Mouse (Mus musculus) layer of hippocampus, postnatal 36 days (tissue): ENCODE results near the gene Scel. TPM values are rescaled to one million over a fixed set of nuclear protein-coding genes. Genes with fewer than 3 reads are reported as not detected.
A peak's percentile ranks its signal among the peaks of the same experiment; 100 is the strongest.

Experiments
- DNase-seq, 2 experiments: peaks; one replicate each; pipeline ENCODE4 v3.0.0; 2022
- total RNA-seq, 2 experiments: library from RNA; stranded (reverse); gene quantifications; 2 replicates each; pipeline ENCODE4 v1.2.3; 2021

The Scel gene
- total RNA-seq, 2 experiments from 2014 or later = 0.50 to 0.71 TPM

DNA sequence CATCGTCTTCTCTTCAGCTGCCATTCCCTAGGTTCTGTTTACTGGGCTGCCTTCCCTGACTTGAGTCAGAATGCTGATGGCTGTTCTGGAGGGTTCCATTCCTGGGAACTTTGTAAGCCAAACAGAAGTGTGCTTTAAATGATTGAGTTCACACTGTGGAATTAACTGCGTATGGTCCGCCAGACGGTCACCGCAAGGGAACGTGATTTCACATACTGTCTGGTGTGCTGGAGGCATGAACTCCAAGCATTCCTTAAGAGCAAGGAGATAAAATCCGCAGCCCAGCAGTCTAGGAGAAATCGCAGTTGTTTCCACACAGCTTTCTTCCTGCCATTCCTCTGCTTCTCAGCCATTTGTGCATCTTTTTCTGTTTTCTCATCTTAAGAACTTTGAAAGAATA lies 2.3 kb downstream of the Scel start:
- DNase-seq = no peak

GRCm38 (mm10) chr14:103526286-103526685 lies 13.1 kb downstream of the Scel start:
- no peak for DNase-seq

GRCm38 (mm10) chr14:103529733-103530367 lies 16.7 kb downstream of the Scel start:
- no peak for DNase-seq

DNA sequence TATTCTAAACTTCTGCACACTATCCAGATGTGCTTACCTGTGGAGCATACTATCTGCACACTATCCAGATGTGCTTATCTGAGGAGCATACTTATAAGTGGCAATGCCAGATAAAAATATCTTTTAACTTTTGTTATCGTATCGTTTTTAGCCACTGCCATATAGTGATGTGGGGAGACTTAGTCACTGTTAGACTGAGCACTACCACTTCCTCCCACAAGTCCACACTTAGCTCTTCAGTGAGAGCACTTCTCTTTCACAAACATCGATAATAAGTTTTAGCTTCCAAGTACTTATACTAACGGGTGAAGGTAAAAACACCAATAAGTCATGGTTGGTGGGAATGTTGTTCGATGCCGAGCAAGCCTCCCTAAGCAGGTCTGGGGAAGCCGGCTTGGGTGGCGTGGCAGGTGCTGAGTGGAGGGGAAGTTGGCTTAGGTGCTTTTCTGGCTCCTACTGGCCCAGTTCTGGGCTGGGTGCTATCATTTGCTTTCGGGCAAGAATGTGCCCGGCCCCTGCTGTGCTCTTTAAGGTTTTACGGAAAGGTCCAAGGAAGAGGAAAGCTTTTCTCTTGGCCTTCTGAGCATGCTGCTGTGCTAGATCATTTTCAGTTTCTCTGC lies 18.7 kb downstream of the Scel start:
- no peak for DNase-seq

- no peak for DNase-seq
Measured at GRCm38 (mm10) chr14:103535511-103536024, 22.4 kb downstream of the Scel start.

DNA sequence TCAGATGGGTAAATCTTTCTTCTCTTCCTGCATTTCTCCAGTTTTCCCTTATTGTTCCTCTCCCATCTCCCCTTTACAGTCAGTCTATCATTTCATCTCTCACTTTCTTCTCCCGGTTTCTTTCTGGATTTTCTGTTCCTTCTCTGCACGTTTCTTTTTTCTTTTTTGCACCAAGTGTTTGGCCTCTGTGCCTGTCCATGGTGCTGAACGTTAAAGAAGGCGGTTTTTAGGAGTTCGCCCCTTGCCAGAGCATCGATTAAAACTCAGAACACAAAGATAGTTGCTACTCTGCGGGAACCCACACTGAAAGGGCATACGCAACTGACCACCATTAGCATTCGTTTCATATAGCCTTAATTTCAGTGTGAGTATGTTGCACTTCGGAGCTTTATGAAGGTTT lies 23.2 kb downstream of the Scel start:
- DNase-seq = no peak

GRCm38 (mm10) chr14:103537355-103538056 lies 24.4 kb downstream of the Scel start:
- DNase-seq = peak in 1 of 2 experiments; percentile 40

DNA sequence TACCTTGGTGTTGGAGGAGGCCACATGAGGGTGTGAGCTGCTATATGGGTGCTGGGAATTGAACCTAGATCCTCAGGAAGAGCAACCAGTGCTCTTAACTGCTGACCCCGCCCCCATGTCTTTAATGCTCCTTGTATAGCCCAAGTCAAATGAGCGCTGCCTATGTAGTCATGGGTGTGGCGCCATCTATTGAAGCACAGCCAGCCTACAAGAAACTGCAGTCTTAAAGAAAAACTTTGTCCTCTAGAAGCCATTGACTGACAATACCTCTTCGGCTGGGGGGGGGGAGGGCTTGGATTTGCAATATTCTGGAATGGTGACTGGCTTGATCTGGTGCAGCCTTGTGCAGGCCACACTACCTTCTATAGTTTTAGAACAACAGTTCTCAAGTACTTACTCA lies 26.7 kb downstream of the Scel start:
- DNase-seq = no peak

GRCm38 (mm10) chr14:103541679-103542078 lies 28.5 kb downstream of the Scel start:
- DNase-seq = no peak

DNA sequence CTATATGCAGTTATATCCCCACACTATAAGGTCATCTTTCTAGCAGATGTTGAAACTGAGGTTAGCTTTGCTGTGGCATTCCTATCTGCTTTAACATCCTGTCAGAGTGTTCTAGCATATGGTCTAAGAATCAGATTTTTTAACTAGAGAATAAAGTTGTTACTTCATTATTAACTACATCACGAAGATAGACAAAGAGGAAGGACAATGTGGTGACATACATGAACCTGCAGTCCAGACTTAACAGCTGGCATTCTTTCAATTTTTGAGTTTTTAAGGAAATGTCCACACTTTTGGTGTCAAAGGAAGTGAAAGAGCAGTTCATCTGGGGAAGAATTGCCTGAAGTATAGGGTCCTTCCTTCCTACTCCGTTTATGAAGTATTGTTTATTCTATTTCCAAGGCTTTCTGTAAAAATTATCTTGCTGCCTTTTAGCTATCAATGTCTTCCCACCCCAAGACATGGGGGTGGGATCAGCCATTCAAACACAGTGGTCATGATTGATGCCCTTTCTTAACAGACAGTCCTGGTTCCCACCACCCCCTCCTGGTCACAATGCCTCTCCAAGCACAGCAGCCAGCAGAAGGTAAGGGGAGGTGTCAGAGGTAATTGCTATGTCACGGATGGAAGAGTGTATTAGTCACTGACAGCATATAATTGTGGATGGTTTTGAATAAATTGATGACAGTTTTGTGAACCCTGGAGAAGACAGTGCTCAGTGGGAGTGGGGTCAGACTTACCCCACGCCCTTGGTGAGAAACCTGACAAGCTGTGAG lies 30.4 kb downstream of the Scel start:
- no peak for DNase-seq

DNA sequence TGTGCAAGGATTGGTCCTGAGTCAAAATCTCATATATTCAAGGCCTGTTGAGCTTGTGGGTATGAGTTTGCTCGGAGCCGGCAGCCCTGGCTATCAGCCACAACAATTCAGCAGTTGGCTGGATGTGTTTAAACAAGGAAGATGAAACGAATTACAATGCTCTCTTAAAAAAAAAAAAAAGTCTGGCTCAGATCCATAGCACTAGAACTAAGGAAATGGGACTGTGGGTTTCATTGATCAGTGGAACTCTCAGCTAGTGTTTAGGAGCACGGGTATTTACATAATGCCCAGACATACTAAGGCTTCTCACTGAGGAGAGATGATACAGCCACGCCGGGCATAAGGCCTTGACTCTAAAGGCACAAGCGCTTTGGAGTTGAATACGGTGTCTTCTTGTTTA lies 32.6 kb downstream of the Scel start:
- peak in 1 of 2 experiments; percentile 7 for DNase-seq

GRCm38 (mm10) chr14:103546246-103546645 lies 33.1 kb downstream of the Scel start:
- DNase-seq = peak in 1 of 2 experiments; percentile 6

GRCm38 (mm10) chr14:103548220-103548619 lies 35.1 kb downstream of the Scel start:
- DNase-seq = no peak

- DNase-seq = peak; percentile 79 to 83
Measured at GRCm38 (mm10) chr14:103550480-103550879, 37.3 kb downstream of the Scel start.

GRCm38 (mm10) chr14:103550921-103551320 lies 37.8 kb downstream of the Scel start:
- no peak for DNase-seq

DNA sequence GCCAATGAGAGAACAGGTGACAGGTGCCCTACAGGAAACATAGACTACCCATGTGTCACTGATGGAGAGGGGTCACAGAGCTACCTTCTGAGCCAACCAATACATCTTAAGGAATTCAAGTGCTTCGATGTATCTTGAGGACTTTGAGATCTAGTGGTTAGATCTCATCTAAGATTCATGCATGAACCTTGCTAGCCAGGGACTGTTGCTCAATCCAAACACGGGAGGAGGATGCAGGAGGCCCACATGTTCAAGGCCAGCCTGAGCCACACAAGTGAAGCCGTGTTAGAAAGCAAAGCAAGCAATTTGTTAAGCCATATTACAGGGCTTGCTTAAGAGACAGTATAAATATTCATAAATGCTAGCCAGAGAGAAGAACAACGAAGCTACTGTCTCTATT lies 38.8 kb downstream of the Scel start:
- DNase-seq = no peak

DNA sequence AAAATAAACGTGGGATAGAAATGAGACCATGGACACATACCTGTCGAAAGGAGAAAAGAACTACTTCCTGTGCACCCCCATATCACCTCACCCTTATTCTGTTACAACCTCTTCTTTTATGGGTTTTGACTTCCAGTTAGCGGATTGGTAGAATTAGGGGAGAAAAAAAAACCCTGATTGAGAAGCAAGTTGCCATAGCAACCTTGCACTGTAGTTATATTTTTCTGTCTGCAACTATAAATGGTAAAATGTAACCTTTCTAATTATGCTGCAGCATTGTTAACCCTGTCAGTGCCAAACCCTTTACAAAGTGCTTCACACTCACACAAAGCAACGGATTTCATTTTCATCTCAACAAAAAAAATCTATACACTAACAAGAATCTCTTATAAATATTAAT lies 39.2 kb downstream of the Scel start:
- DNase-seq = no peak

- DNase-seq = no peak
Measured at GRCm38 (mm10) chr14:103556609-103557008, 43.5 kb downstream of the Scel start.

DNA sequence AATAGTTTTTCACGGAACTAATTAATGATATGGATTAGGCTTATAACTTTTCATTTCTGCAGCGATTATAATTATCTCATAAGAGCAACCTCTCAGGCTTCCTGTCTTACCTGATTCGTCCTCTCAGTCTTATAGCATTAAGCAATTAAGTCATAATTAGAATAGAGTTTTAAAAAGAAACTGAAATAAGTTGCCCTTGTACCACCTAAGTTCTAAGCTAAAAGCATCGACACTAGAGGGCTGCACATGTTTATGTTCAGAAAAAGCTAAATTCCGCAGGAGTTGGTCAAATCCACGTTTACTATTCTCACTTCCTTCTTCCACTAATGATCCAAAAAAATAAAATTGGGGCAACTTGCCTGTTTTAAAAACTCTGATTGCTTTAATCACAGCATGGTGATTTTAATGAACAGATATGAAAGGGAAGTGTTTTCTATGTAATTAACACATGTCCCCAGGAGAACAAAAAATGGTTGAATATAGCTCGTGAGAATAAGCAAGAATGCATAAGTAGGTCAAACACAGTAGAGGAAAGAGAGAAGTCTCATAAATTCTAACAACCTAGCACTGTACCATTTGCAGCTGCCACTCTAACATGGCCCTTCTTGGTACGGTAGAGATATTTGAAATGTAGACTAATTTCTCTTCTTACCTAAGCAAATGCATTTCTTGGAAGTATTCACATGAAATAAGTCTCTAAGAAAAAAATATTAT lies 48.4 kb downstream of the Scel start:
- DNase-seq = no peak

GRCm38 (mm10) chr14:103567957-103568356 lies 54.8 kb downstream of the Scel start:
- no peak for DNase-seq

GRCm38 (mm10) chr14:103568433-103568832 lies 55.3 kb downstream of the Scel start:
- no peak for DNase-seq
